Mouse (Mus musculus) MEL (cell line): ENCODE results near the gene H2-Ab1. TPM values are rescaled to one million over a fixed set of nuclear protein-coding genes. Genes with fewer than 3 reads are reported as not detected.

ENCODE experiments used
- DNase-seq: peaks from one replicate; pipeline ENCODE4 v3.0.0; 2011; ENCODE audit warnings: low read depth, low spot score
- H3K27ac ChIP-seq: 2 replicates; pipeline ENCODE4 v1.5.1; 2012; ENCODE audit warnings: low read depth, mild to moderate bottlenecking, control low read depth, low read length, moderate library complexity; ENCODE audit not compliant: control insufficient read depth
- H3K27me3 ChIP-seq, 2 experiments: fragments of 150-350 bp in 1 of 2; sonication (generic) in 1 of 2; 2 replicates each; pipeline ENCODE4 v1.6.1; 2012; ENCODE audit warnings: low read length in 2 of 2, mild to moderate bottlenecking in 2 of 2, improper control_type of control experiment in 1 of 2, moderate library complexity in 1 of 2; ENCODE audit not compliant: insufficient read depth in 2 of 2, control insufficient read depth in 1 of 2
- H3K36me3 ChIP-seq, 2 experiments: 2 replicates each; pipeline ENCODE4 v1.6.1; 2012 to 2014; ENCODE audit warnings: low read length in 2 of 2, improper control_type of control experiment in 1 of 2, inconsistent platforms in 1 of 2, mild to moderate bottlenecking in 1 of 2; ENCODE audit not compliant: insufficient read depth in 2 of 2, control insufficient read depth in 1 of 2
- H3K4me1 ChIP-seq, 2 experiments: fragments of 150-350 bp in 1 of 2; sonication (generic) in 1 of 2; 2 replicates each; pipeline ENCODE4 v1.6.1; 2012; ENCODE audit warnings: low read length in 2 of 2, improper control_type of control experiment in 1 of 2, mild to moderate bottlenecking in 1 of 2; ENCODE audit not compliant: insufficient read depth in 2 of 2, control insufficient read depth in 1 of 2
- H3K4me3 ChIP-seq, 2 experiments: fragments of 150-350 bp in 1 of 2; sonication (generic) in 1 of 2; 2 replicates each; pipeline ENCODE4 v1.5.1; 2012; ENCODE audit warnings: low read depth in 2 of 2, low read length in 2 of 2, mild to moderate bottlenecking in 2 of 2, moderate library complexity in 2 of 2, control low read depth in 1 of 2, improper control_type of control experiment in 1 of 2; ENCODE audit not compliant: control insufficient read depth in 1 of 2, insufficient read depth in 1 of 2
- H3K79me2 ChIP-seq: 2 replicates; pipeline ENCODE4 v1.6.1; 2012; ENCODE audit warnings: mild to moderate bottlenecking, low read length, moderate library complexity; ENCODE audit not compliant: control insufficient read depth, poor library complexity, insufficient read depth
- H3K9ac ChIP-seq: 2 replicates; pipeline ENCODE4 v1.6.1; 2012; ENCODE audit warnings: low read depth, mild to moderate bottlenecking, control low read depth, low read length, moderate library complexity; ENCODE audit not compliant: control insufficient read depth, poor library complexity, severe bottlenecking
- H3K9me3 ChIP-seq: fragments of 150-350 bp; sonication (generic); replicated peaks from 2 replicates; pipeline ENCODE4 v1.6.1; 2012; ENCODE audit warnings: mild to moderate bottlenecking, low read length, improper control_type of control experiment, moderate library complexity; ENCODE audit not compliant: insufficient read depth
- BHLHE40 ChIP-seq: IDR thresholded peaks from 2 replicates; pipeline ENCODE4 v1.6.1; 2012; ENCODE audit warnings: low read depth, mild to moderate bottlenecking, inconsistent platforms, low read length, improper control_type of control experiment, borderline replicate concordance
- CHD1 ChIP-seq: IDR thresholded peaks from 2 replicates; pipeline ENCODE4 v1.6.1; 2012; ENCODE audit warnings: low read depth, mild to moderate bottlenecking, inconsistent platforms, low read length, improper control_type of control experiment
- CHD2 ChIP-seq: IDR thresholded peaks from 2 replicates; pipeline ENCODE4 v1.6.1; 2011; ENCODE audit warnings: low read length, improper control_type of control experiment
- CTCF ChIP-seq, 3 experiments: IDR thresholded peaks in 2 of 3; conservative IDR thresholded peaks in 1 of 3; 2 replicates each; pipeline ENCODE4 v1.5.1; 2011 to 2012; ENCODE audit warnings: low read length in 3 of 3, low read depth in 2 of 3, mild to moderate bottlenecking in 2 of 3, improper control_type of control experiment in 1 of 3, inconsistent platforms in 1 of 3, mixed read lengths in 1 of 3, moderate library complexity in 1 of 3; ENCODE audit not compliant: control insufficient read depth in 1 of 3, insufficient read depth in 1 of 3, poor library complexity in 1 of 3, severe bottlenecking in 1 of 3
- E2F4 ChIP-seq: IDR thresholded peaks from 2 replicates; pipeline ENCODE4 v1.6.1; 2011; ENCODE audit warnings: low read depth, low read length, improper control_type of control experiment, borderline replicate concordance
- ETS1 ChIP-seq: IDR thresholded peaks from 2 replicates; pipeline ENCODE4 v1.6.1; 2012; ENCODE audit warnings: low read depth, mild to moderate bottlenecking, inconsistent platforms, low read length, improper control_type of control experiment, moderate library complexity
- GABPA ChIP-seq: IDR thresholded peaks from 2 replicates; pipeline ENCODE4 v1.6.1; 2012; ENCODE audit warnings: low read depth, mild to moderate bottlenecking, inconsistent platforms, low read length, improper control_type of control experiment, moderate library complexity
- GATA1 ChIP-seq: IDR thresholded peaks from 2 replicates; pipeline ENCODE4 v1.6.1; 2011; ENCODE audit warnings: low read depth, low read length, improper control_type of control experiment
- HCFC1 ChIP-seq: IDR thresholded peaks from 2 replicates; pipeline ENCODE4 v1.6.1; 2012; ENCODE audit warnings: low read depth, mild to moderate bottlenecking, inconsistent platforms, low read length, improper control_type of control experiment, moderate library complexity
- MAFK ChIP-seq: IDR thresholded peaks from 2 replicates; pipeline ENCODE4 v1.6.1; 2011; ENCODE audit warnings: low read depth, mild to moderate bottlenecking, low read length, improper control_type of control experiment, borderline replicate concordance
- MAZ ChIP-seq: IDR thresholded peaks from 2 replicates; pipeline ENCODE4 v1.6.1; 2012; ENCODE audit warnings: low read depth, mild to moderate bottlenecking, inconsistent platforms, low read length, improper control_type of control experiment
- MEF2A ChIP-seq: IDR thresholded peaks from 2 replicates; pipeline ENCODE4 v1.6.1; 2014; ENCODE audit warnings: low read depth, mild to moderate bottlenecking, inconsistent platforms, low read length, improper control_type of control experiment; ENCODE audit not compliant: poor library complexity, insufficient replicate concordance, severe bottlenecking; ENCODE audit errors: extremely low read depth
- MYB ChIP-seq: IDR thresholded peaks from 2 replicates; pipeline ENCODE4 v1.6.1; 2011; ENCODE audit warnings: mild to moderate bottlenecking, low read depth, low read length, improper control_type of control experiment
- NELFE ChIP-seq: IDR thresholded peaks from 2 replicates; pipeline ENCODE4 v1.6.1; 2011; ENCODE audit warnings: low read depth, low read length, improper control_type of control experiment
- POLR2A ChIP-seq, 2 experiments: IDR thresholded peaks; 2 replicates each; pipeline ENCODE4 v1.6.1; 2011 to 2012; ENCODE audit warnings: low read length in 2 of 2, mild to moderate bottlenecking in 2 of 2, control low read depth in 1 of 2, improper control_type of control experiment in 1 of 2, low read depth in 1 of 2, moderate library complexity in 1 of 2; ENCODE audit not compliant: control insufficient read depth in 1 of 2, insufficient read depth in 1 of 2, poor library complexity in 1 of 2
- POLR2AphosphoS2 ChIP-seq: IDR thresholded peaks from 2 replicates; pipeline ENCODE4 v1.6.1; 2011; ENCODE audit warnings: low read length, improper control_type of control experiment
- POLR2AphosphoS5 ChIP-seq: IDR thresholded peaks from 2 replicates; pipeline ENCODE4 v1.6.1; 2012; ENCODE audit warnings: low read depth, borderline replicate concordance, mild to moderate bottlenecking, inconsistent platforms, low read length, moderate library complexity, mixed read lengths
- RAD21 ChIP-seq: IDR thresholded peaks from 2 replicates; pipeline ENCODE4 v1.6.1; 2011; ENCODE audit warnings: mild to moderate bottlenecking, low read depth, low read length, improper control_type of control experiment
- SIN3A ChIP-seq: IDR thresholded peaks from 2 replicates; pipeline ENCODE4 v1.6.1; 2012; ENCODE audit warnings: low read length, improper control_type of control experiment, inconsistent platforms
- SMC3 ChIP-seq: IDR thresholded peaks from 2 replicates; pipeline ENCODE4 v1.6.1; 2011; ENCODE audit warnings: low read depth, low read length, improper control_type of control experiment
- TAL1 ChIP-seq: IDR thresholded peaks from 2 replicates; pipeline ENCODE4 v1.6.1; 2012; ENCODE audit warnings: mild to moderate bottlenecking, inconsistent platforms, low read length, moderate library complexity, mixed read lengths
- TCF12 ChIP-seq: IDR thresholded peaks from 2 replicates; pipeline ENCODE4 v1.6.1; 2014; ENCODE audit warnings: low read depth, mild to moderate bottlenecking, inconsistent platforms, low read length, improper control_type of control experiment, moderate library complexity
- USF2 ChIP-seq, 2 experiments: IDR thresholded peaks; 2 replicates each; pipeline ENCODE4 v1.6.1; 2011 to 2012; ENCODE audit warnings: improper control_type of control experiment in 2 of 2, low read length in 2 of 2, borderline replicate concordance in 1 of 2, inconsistent platforms in 1 of 2, low read depth in 1 of 2, mild to moderate bottlenecking in 1 of 2; ENCODE audit not compliant: insufficient read depth in 1 of 2
- polyA plus RNA-seq, 2 experiments: library from polyadenylated mRNA; stranded (reverse) in 1 of 2; unstranded in 1 of 2; fragments of >175 nt in 1 of 2; fragments of >200 nt in 1 of 2; gene quantifications; 2 replicates each; pipeline versions ENCODE4 v1.2.1 to v1.2.4; 2012; ENCODE audit warnings: low replicate concordance in 2 of 2, low read depth in 1 of 2; ENCODE audit not compliant: insufficient read length in 2 of 2, insufficient read depth in 1 of 2, missing spikeins in 1 of 2
- total RNA-seq: library from RNA; depleted of rRNA; stranded (reverse); fragments of 300-350 nt; gene quantifications from 2 replicates; pipeline ENCODE4 v1.2.3, GENCODE M21; 2012

The H2-Ab1 gene
- total and polyA plus RNA-seq, 3 experiments: not detected

GRCm38 (mm10) chr17:34240916-34241315 lies 16.6 kb upstream of the H2-Ab1 start:
- H3K4me1 ChIP-seq: no peaks in the 10 kb centered on the region; a peak in 1 of 4 replicates
- DNase-seq: no peak
- no peak for TF ChIP-seq POLR2AphosphoS5
- no peak for TF ChIP-seq HCFC1
- TF ChIP-seq RAD21: no peak
- TF ChIP-seq POLR2A (IDR thresholded peaks at IDR 0.05; ENCODE audit: control insufficient read depth in 1 of 2, insufficient read depth in 1 of 2, low read depth in 1 of 2, low read length in 2 of 2, poor library complexity in 1 of 2): no peak
- no peak for TF ChIP-seq SMC3
- TF ChIP-seq E2F4: no peak
- no peak for TF ChIP-seq BHLHE40
- TF ChIP-seq CTCF (IDR thresholded peaks at IDR 0.05 in 2 of 3, conservative IDR thresholded peaks at IDR 0.05 in 1 of 3; ENCODE audit: control insufficient read depth in 1 of 3, insufficient read depth in 1 of 3, low read depth in 2 of 3, low read length in 3 of 3, poor library complexity in 1 of 3, severe bottlenecking in 1 of 3): no peak
- TF ChIP-seq ETS1: no peak
- no peak for TF ChIP-seq MYB
- TF ChIP-seq GABPA: no peak
- H3K27ac ChIP-seq: no peak overlapping the region
- H3K27me3 ChIP-seq: peaks cover 0 to 4% of the 10 kb centered on the region in 2 experiments; a peak in 1 of 4 replicates
- H3K9ac ChIP-seq: no peak overlapping the region
- no peaks in the 10 kb centered on the region for H3K9me3 ChIP-seq
- no peak overlapping the region for H3K4me3 ChIP-seq
- H3K36me3 ChIP-seq: peaks cover 0 to 3% of the 10 kb centered on the region in 2 experiments; a peak in 1 of 4 replicates
- no peaks in the 10 kb centered on the region for H3K79me2 ChIP-seq

GRCm38 (mm10) chr17:34244656-34245055 lies 12.8 kb upstream of the H2-Ab1 start:
- Histone ChIP-seq H3K9ac (no peak overlapping the region), H3K4me3 (no peak overlapping the region), H3K4me1 (no peaks in the 10 kb centered on the region), H3K27me3 (peaks cover 0 to 9% of the 10 kb centered on the region in 2 experiments; a peak in 3 of 4 replicates), H3K36me3 (no peaks in the 10 kb centered on the region), H3K9me3 (no peaks in the 10 kb centered on the region), H3K27ac (no peak overlapping the region), H3K79me2 (no peaks in the 10 kb centered on the region)
- no peak for DNase-seq
- TF ChIP-seq NELFE (no peak), ETS1 (no peak), GATA1 (no peak), POLR2AphosphoS2 (no peak), TAL1 (no peak), MAZ (no peak), USF2 (IDR thresholded peaks at IDR 0.05; ENCODE audit: borderline replicate concordance in 1 of 2, insufficient read depth in 1 of 2, low read depth in 1 of 2, low read length in 2 of 2) (no peak), CHD1 (no peak), SIN3A (no peak), MEF2A (no peak), MAFK (no peak), BHLHE40 (no peak), CHD2 (no peak), TCF12 (no peak)
